Mouse (Mus musculus) Patski (cell line): ENCODE measurements around the gene F5. TPM values are rescaled to one million over a fixed set of nuclear protein-coding genes. Genes with fewer than 3 reads are reported as not detected.

Experiments used
- ATAC-seq: fragments of 100-300 bp; one replicate; pipeline ENCODE4 v1.8.0; 2021
- CTCF ChIA-PET: fragments of 350-600 bp; sonication (Branson Sonifier 250); formaldehyde crosslinking; loops from one replicate; lab custom pipeline; 2022; ENCODE audit warnings: inconsistent platforms; lab: Charles Lee
- POLR2A ChIA-PET: fragments of 350-600 bp; sonication (Branson Sonifier 250); formaldehyde crosslinking; loops from one replicate; lab custom pipeline; 2022; ENCODE audit warnings: antibody characterized with exemption, inconsistent platforms; lab: Charles Lee
- DNase-seq: peaks from one replicate; pipeline ENCODE4 v3.0.0-alpha.2; 2011; ENCODE audit warnings: low read depth, low spot score
- H3K27me3 ChIP-seq: fragments of 371-371 bp; one replicate; pipeline ENCODE4 v1.5.1; 2021
- CTCF ChIP-seq: fragments of 100-300 bp; IDR thresholded peaks from one replicate; pipeline ENCODE4 v1.5.1; 2021
- in situ Hi-C: fragments of 300-500 bp; cut with MboI; formaldehyde crosslinking; loops from 3 replicates; pipeline ENCODE4 v1.11.1; 2018; ENCODE audit warnings: low pct_unique_long_range_greater_than_20kb, mixed read lengths
- polyA plus RNA-seq: library from polyadenylated mRNA; unstranded; gene quantifications from one replicate; pipeline ENCODE4 v1.2.3, GENCODE M21; 2021

The F5 gene
- polyA plus RNA-seq, 1 experiment from 2014 or later, result 0.74 TPM

DNA sequence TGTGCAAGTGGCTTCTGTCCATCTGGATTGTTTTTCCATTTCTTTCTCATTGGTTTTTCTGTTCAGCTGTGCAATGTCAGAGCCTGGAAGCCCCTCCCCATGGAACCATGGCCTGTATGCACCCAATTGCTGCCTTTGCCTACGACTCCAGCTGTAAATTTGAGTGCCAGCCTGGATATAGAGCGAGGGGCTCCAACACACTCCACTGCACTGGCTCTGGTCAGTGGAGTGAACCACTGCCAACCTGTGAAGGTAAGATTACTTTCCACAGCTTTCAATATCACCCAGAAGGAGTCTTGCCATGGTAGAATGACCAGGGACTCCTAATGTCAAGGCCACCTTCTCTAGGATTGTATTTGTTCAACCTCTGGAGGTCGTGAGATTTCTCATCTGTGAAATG is 21.6 kb upstream of the F5 start:
- ChIA-PET CTCF (interaction anchor here (1.0 to 1.4 kb wide), 3 partner anchors 8 to 122 kb away, joined by 3 read pairs; no protein-coding TSS in a partner anchor), POLR2A (no interaction called here)
- no peak for ATAC-seq

DNA sequence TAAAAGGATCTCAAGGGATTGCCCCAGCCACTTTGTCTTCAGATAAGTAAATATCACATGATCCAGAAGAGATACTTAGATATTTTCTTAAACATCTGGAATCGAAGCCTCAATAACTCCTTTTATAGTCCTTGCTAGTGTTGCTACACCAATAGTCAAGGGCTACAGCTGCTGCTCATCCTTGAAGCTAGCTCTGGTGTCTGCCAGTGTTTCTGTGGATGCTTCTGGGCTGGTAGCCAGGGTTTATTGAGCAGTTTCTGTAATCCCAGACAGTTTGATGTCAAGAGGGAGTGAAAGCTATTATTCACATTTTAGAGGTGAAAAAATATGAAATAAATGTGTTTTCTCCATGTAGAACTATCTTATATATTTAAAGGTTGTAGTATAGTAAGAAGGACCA is 19.0 kb upstream of the F5 start:
- no peak for TF ChIP-seq CTCF
- ChIA-PET POLR2A (no interaction called here), CTCF (no interaction called here)
- ATAC-seq (no peak), DNase-seq (no peak)
- in situ Hi-C loops, result loop anchor here (25.0 kb wide), 1 partner anchor 995 kb away; no protein-coding TSS in a partner anchor
- peaks cover 37% of the 10 kb centered on the region for H3K27me3 ChIP-seq

More for the DNA sequence above, 21.6 kb upstream of the F5 start:
- peaks cover 37% of the 10 kb centered on the region for H3K27me3 ChIP-seq
- in situ Hi-C loops, result loop anchor here (25.0 kb wide), 1 partner anchor 993 kb away; no protein-coding TSS in a partner anchor
- no peak for DNase-seq
- no peak for TF ChIP-seq CTCF

DNA sequence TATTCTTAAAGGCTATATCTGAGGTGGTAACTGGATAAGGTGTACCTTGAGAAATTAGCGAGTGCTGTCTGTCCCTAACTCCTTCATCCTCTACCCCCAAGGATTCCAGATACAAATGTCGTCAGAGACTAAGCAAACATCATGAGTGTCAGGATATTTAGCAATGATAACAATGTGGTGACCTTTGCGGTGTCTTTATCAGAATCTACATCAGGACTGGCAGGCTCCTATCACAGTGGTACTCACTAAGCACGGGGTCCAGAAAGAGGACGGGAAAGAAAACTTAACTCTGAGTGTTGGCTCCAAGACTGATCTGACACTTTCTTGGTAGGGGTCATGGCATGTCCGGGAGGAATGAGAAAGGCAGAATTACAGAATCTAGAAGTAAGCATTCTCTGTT is 17.5 kb upstream of the F5 start:
- CTCF ChIA-PET, result no interaction called here
- in situ Hi-C loops, result loop anchor here (25.0 kb wide), 1 partner anchor 997 kb away; no protein-coding TSS in a partner anchor

DNA sequence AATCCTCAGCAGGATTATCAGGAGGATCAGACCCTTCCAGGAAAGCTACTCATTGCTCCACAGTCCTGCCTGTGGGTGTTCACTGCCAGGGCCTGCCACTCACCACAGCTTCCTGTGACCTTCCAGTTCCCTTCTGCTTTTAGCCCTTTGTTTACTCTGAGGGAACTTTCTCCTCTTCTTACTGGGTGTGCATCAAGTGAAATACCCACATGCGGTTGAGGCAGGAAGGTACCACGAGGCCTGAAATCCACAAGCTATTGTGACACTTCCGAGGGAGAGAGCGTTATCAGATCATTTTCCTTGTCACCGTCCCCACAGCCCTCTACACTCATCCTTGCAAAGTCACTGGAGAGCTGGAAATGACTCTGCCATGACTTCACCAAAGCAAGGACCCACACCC is 16.3 kb upstream of the F5 start:
- peaks cover 39% of the 10 kb centered on the region for H3K27me3 ChIP-seq
- no peak for TF ChIP-seq CTCF
- ATAC-seq (no peak), DNase-seq (no peak)
- ChIA-PET CTCF (interaction anchor here (1.0 kb wide), 1 partner anchor 9 kb away, joined by 4 read pairs; no protein-coding TSS in a partner anchor), POLR2A (interaction anchor here (0.6 kb wide), 1 partner anchor 29 kb away, joined by 3 read pairs; no protein-coding TSS in a partner anchor)
- in situ Hi-C loops, result loop anchor here (25.0 kb wide), 1 partner anchor 998 kb away; no protein-coding TSS in a partner anchor

More for the DNA sequence above, 17.5 kb upstream of the F5 start:
- ATAC-seq (no peak), DNase-seq (no peak)
- peaks cover 37% of the 10 kb centered on the region for H3K27me3 ChIP-seq
- POLR2A ChIA-PET, result no interaction called here
- no peak for TF ChIP-seq CTCF

GRCm38 (mm10) chr1:164135960-164136359 is 15.7 kb upstream of the F5 start:
- in situ Hi-C loops, result loop anchor here (25.0 kb wide), 1 partner anchor 999 kb away; no protein-coding TSS in a partner anchor
- no peak for TF ChIP-seq CTCF
- ChIA-PET CTCF (interaction anchor here (3.4 kb wide), 1 partner anchor 131 kb away, joined by 12 read pairs; no protein-coding TSS in a partner anchor), POLR2A (no interaction called here)
- DNase-seq (no peak), ATAC-seq (no peak)
- H3K27me3 ChIP-seq, result peaks cover 42% of the 10 kb centered on the region

- CTCF ChIA-PET, result interaction anchor here (3.4 kb wide), 1 partner anchor 131 kb away, joined by 12 read pairs; no protein-coding TSS in a partner anchor
- no peak for DNase-seq
- POLR2A ChIA-PET, result no interaction called here
Observed at GRCm38 (mm10) chr1:164136636-164137035, 15.0 kb upstream of the F5 start.

GRCm38 (mm10) chr1:164138365-164139130 is 13.1 kb upstream of the F5 start:
- ATAC-seq (peak; percentile 59), DNase-seq (peak; percentile 24)
- ChIA-PET CTCF (interaction anchor here (0.7 to 3.4 kb wide), 28 partner anchors 8 to 987 kb away, joined by 3 to 12 read pairs (median 4); partner anchors contain the start of genes BC055324, F5, Mettl18 and Sell), POLR2A (interaction anchor here (1.0 kb wide), 1 partner anchor 128 kb away, joined by 3 read pairs; no protein-coding TSS in a partner anchor)
- H3K27me3 ChIP-seq, result peaks cover 42% of the 10 kb centered on the region
- in situ Hi-C loops, result loop anchor here (25.0 kb wide), 1 partner anchor 1001 kb away; no protein-coding TSS in a partner anchor
- peak; percentile 99 for TF ChIP-seq CTCF

More at GRCm38 (mm10) chr1:164136636-164137035, 15.0 kb upstream of the F5 start:
- no peak for TF ChIP-seq CTCF
- in situ Hi-C loops, result loop anchor here (25.0 kb wide), 1 partner anchor 999 kb away; no protein-coding TSS in a partner anchor
- ATAC-seq, result no peak
- peaks cover 42% of the 10 kb centered on the region for H3K27me3 ChIP-seq

DNA sequence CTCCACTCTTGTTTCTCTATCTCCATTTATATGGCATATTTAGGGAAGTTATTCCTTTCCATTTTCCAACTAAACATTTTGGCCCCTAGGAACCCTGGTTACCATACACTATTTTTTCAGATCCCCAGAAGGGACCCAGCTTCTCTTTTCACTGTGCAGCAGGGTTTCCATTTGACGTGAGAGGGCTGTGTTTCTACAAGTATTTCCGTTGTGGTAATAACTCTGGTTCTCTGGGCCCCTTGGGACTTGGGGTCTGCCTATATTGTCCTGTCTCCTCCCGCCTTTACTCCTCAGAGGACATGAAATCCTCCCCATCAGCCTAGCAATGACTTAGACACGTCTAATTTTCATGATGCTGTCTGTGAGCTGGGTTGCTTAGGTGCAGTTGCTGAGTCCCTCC is 12.2 kb upstream of the F5 start:
- in situ Hi-C loops, result loop anchor here (25.0 kb wide), 1 partner anchor 1002 kb away; no protein-coding TSS in a partner anchor
- TF ChIP-seq CTCF, result no peak
- DNase-seq (no peak), ATAC-seq (no peak)
- ChIA-PET POLR2A (no interaction called here), CTCF (interaction anchor here (1.0 to 3.4 kb wide), 9 partner anchors 10 to 191 kb away, joined by 3 to 12 read pairs (median 5); no protein-coding TSS in a partner anchor)
- peaks cover 37% of the 10 kb centered on the region for H3K27me3 ChIP-seq

- ChIA-PET CTCF (no interaction called here), POLR2A (no interaction called here)
- no peak for TF ChIP-seq CTCF
- peaks cover 11% of the 10 kb centered on the region for H3K27me3 ChIP-seq
- DNase-seq, result no peak
- no peak for ATAC-seq
- in situ Hi-C loops, result loop anchor here (25.0 kb wide), 1 partner anchor 1012 kb away; no protein-coding TSS in a partner anchor
Observed at GRCm38 (mm10) chr1:164149083-164149482, 2.6 kb upstream of the F5 start.

DNA sequence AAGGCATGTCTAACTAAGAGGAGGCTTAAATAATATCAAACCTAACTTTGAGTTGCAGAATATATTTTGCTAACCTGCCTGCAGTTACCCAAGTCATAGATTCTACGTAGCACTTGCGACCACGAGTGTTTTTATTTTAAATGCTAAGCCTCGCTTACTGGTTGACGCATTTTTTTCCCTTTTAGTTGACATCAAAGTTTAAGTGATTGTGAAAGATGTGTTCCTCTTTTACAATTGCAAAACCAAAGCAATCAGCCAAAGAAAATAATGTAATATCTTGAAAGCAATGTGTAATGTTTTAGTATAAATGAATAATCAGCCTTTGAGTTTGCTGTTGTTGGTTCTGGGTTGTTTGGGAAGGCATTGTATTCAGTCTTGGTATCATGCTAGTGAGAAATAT is 1.2 kb downstream of the F5 start:
- ATAC-seq (no peak), DNase-seq (no peak)
- CTCF ChIA-PET, result no interaction called here
- POLR2A ChIA-PET, result no interaction called here
- in situ Hi-C loops, result no loop called here
- H3K27me3 ChIP-seq, result peaks cover 13% of the 10 kb centered on the region
- TF ChIP-seq CTCF, result no peak
